Mouse (Mus musculus) cerebellum, adult 9-11 months (tissue): ENCODE results near the gene E130218I03Rik.
A peak's percentile ranks its signal among the peaks of the same experiment; 100 is the strongest.

ENCODE experiments used
- DNase-seq: peaks from one replicate; pipeline ENCODE4 v3.0.0; 2022

The E130218I03Rik gene

GRCm38 (mm10) chr4:134243516-134244250, at the start of gene E130218I03Rik:
TSS of gene E130218I03Rik (plus strand) at chr4:134243662.
- DNase-seq = no peak

- DNase-seq = no peak
Observed at GRCm38 (mm10) chr4:134199371-134199770, 44.1 kb upstream of the E130218I03Rik start.

GRCm38 (mm10) chr4:134202904-134203303, 40.6 kb upstream of the E130218I03Rik start, which contains the start of gene Gm7534:
TSS of gene Gm7534 (minus strand) at chr4:134203004.
- DNase-seq = no peak

- DNase-seq = no peak
Observed at GRCm38 (mm10) chr4:134203340-134203896, 40.0 kb upstream of the E130218I03Rik start.

- no peak for DNase-seq
Observed at GRCm38 (mm10) chr4:134206488-134207053, 36.9 kb upstream of the E130218I03Rik start.

GRCm38 (mm10) chr4:134222793-134223600, 20.5 kb upstream of the E130218I03Rik start:
- no peak for DNase-seq

GRCm38 (mm10) chr4:134227194-134227593, 16.3 kb upstream of the E130218I03Rik start, which contains the start of gene Catsper4:
TSS of gene Catsper4 (minus strand) at chr4:134227383.
- DNase-seq = no peak

GRCm38 (mm10) chr4:134230431-134230830, 13.0 kb upstream of the E130218I03Rik start:
- no peak for DNase-seq

- DNase-seq = no peak
Observed at GRCm38 (mm10) chr4:134234876-134235275, 8.6 kb upstream of the E130218I03Rik start.

GRCm38 (mm10) chr4:134237582-134238278, 5.7 kb upstream of the E130218I03Rik start:
- DNase-seq = no peak

GRCm38 (mm10) chr4:134238279-134238651, 5.2 kb upstream of the E130218I03Rik start, which contains the start of gene Cnksr1:
TSS of gene Cnksr1 (minus strand) at chr4:134238399.
- peak; percentile 74 for DNase-seq

- DNase-seq = no peak
Observed at GRCm38 (mm10) chr4:134238686-134239085, 4.8 kb upstream of the E130218I03Rik start.

GRCm38 (mm10) chr4:134245148-134245843, 1.8 kb downstream of the E130218I03Rik start, which contains the start of gene Zfp593:
TSS of gene Zfp593 (minus strand) at chr4:134245592.
- DNase-seq = peak; percentile 92

- DNase-seq = no peak
Observed at GRCm38 (mm10) chr4:134246256-134246655, 2.8 kb downstream of the E130218I03Rik start.

- DNase-seq = no peak
Observed at GRCm38 (mm10) chr4:134246719-134247258, 3.3 kb downstream of the E130218I03Rik start, which contains the start of gene Gm30191. TSS of gene Gm30191 (plus strand) at chr4:134246935.

- no peak for DNase-seq
Observed at GRCm38 (mm10) chr4:134249651-134250050, 6.2 kb downstream of the E130218I03Rik start.

GRCm38 (mm10) chr4:134250116-134250929, 6.9 kb downstream of the E130218I03Rik start:
- DNase-seq = no peak

GRCm38 (mm10) chr4:134250930-134251240, 7.4 kb downstream of the E130218I03Rik start:
- no peak for DNase-seq

GRCm38 (mm10) chr4:134251241-134252130, 8.0 kb downstream of the E130218I03Rik start:
- no peak for DNase-seq
